Mouse (Mus musculus) liver, embryonic 16.5 days (tissue): ENCODE measurements around the gene Lyrm7. TPM values are rescaled to one million over a fixed set of nuclear protein-coding genes. Genes with fewer than 3 reads are reported as not detected.

Experiments
- polyA plus RNA-seq: library from polyadenylated mRNA; unstranded; fragments of >200 nt; fragmentation: Nextera tagmentation; extraction: Ambion mirVana; gene quantifications from 2 replicates; pipeline ENCODE4 v1.2.1, GENCODE M21; 2015

The Lyrm7 gene
- polyA plus RNA-seq, 1 experiment from 2014 or later = 3.2 TPM

Other genes with a start within 250 kb of the Lyrm7 start
- 17.2 and 19.1 TPM in 2 replicates for gene Cdc42se2, start 73.2 kb downstream of the Lyrm7 start, polyA plus RNA-seq
- gene Hint1, start 5.5 kb upstream of the Lyrm7 start, polyA plus RNA-seq = 358 and 381 TPM in 2 replicates
- 39.1 and 45.2 TPM in 2 replicates for gene Gpx3, start 41.5 kb upstream of the Lyrm7 start, polyA plus RNA-seq
- 5.2 and 6.5 TPM in 2 replicates for gene Tnip1, start 102.0 kb upstream of the Lyrm7 start, polyA plus RNA-seq
- 56.9 and 66.1 TPM in 2 replicates for gene Anxa6, start 172.5 kb upstream of the Lyrm7 start, polyA plus RNA-seq
- 1.3 TPM in 2 replicates for gene Ccdc69, start 217.2 kb upstream of the Lyrm7 start, polyA plus RNA-seq
- gene Gm2a, start 237.2 kb upstream of the Lyrm7 start, polyA plus RNA-seq = 27.4 and 32.6 TPM in 2 replicates